ENCODE assay signal across 7 mouse cellular contexts in genomic region chr2:4412870-4413595, GRCm38 (mm10).
A peak's percentile ranks its signal among the peaks of the same experiment; 100 is the strongest.
DNase-seq lines count a peak whose midpoint lies in the region; ATAC-seq and TF ChIP-seq lines count a peak whose summit lies in the region.

No protein-coding gene starts in this region.

- H3K27ac ChIP-seq in midbrain, embryonic 15.5 days, result peak overlapping the region; percentile 55
- no peak overlapping the region for H3K27ac ChIP-seq in thymus, adult 2 months (ENCODE audit: control insufficient read depth, insufficient read depth, low read length)

- TF ChIP-seq POLR2A in brain, embryonic 14.5 days (IDR thresholded peaks at IDR 0.05; ENCODE audit: borderline replicate concordance, extremely low read depth, insufficient read depth, insufficient read length, poor library complexity, severe bottlenecking), result no peak
- no peak for TF ChIP-seq POLR2A in thymus, adult 2 months (IDR thresholded peaks at IDR 0.05; ENCODE audit: control insufficient read depth, extremely low read depth, insufficient read depth, low read length, poor library complexity)

- peak; percentile 63 for DNase-seq in left cerebral cortex, postnatal 4 days
- DNase-seq in left cerebral cortex, adult 11 months (ENCODE audit: low spot score), result no peak
- peak; percentile 84 for DNase-seq in brain, embryonic 14.5 days (ENCODE audit: low read depth)
- peak; percentile 45 to 53 for DNase-seq in heart, postnatal 10 days
- DNase-seq in retina, postnatal 1 day, result no peak
- DNase-seq in thymus, adult 2 months, result no peak

- no peaks in the 10 kb centered on the region for H3K36me3 ChIP-seq in midbrain, embryonic 15.5 days (replicated peaks)
- no peaks in the 10 kb centered on the region for H3K36me3 ChIP-seq in thymus, adult 2 months (ENCODE audit: control insufficient read depth, insufficient read depth, low read length)

- 42% methylated on average over 5 of the region's 5 CpGs for WGBS in midbrain, embryonic 15.5 days
- WGBS in thymus, adult 2 months, result 89% methylated on average over 5 of the region's 5 CpGs

- no peak for TF ChIP-seq CTCF in brain, embryonic 14.5 days (IDR thresholded peaks at IDR 0.05; ENCODE audit: borderline replicate concordance, extremely low read depth, insufficient read depth, insufficient read length)
- no peak for TF ChIP-seq CTCF in thymus, adult 2 months (IDR thresholded peaks at IDR 0.05; ENCODE audit: borderline replicate concordance, control insufficient read depth, extremely low read depth, insufficient read depth, low read length, poor library complexity)

- intact Hi-C loops in left cerebral cortex, postnatal 4 days (cut with DNase I), result no loop called here
- intact Hi-C loops in heart, postnatal 10 days (cut with DNase I), result no loop called here

- no peak for ATAC-seq in midbrain, embryonic 15.5 days (replicated peaks)

- H3K4me1 ChIP-seq in midbrain, embryonic 15.5 days, result peaks cover 35% of the 10 kb centered on the region
- peaks cover 4% of the 10 kb centered on the region; the same call in 1 of the 2 replicates for H3K4me1 ChIP-seq in thymus, adult 2 months (replicated peaks; ENCODE audit: control insufficient read depth, insufficient read depth, low read length)

- H3K4me3 ChIP-seq in midbrain, embryonic 15.5 days, result no peak overlapping the region
- H3K4me3 ChIP-seq in thymus, adult 2 months (ENCODE audit: control insufficient read depth, insufficient read depth, low read length), result no peak overlapping the region

- H3K9ac ChIP-seq in midbrain, embryonic 15.5 days, result no peak overlapping the region

- no peak overlapping the region for H3K4me2 ChIP-seq in midbrain, embryonic 15.5 days

- no peaks in the 10 kb centered on the region for H3K9me3 ChIP-seq in midbrain, embryonic 15.5 days

- no peaks in the 10 kb centered on the region for H3K27me3 ChIP-seq in midbrain, embryonic 15.5 days (replicated peaks)
- no peaks in the 10 kb centered on the region for H3K27me3 ChIP-seq in thymus, adult 2 months (ENCODE audit: control insufficient read depth, insufficient read depth, low read length)

Comparison
In these comparisons a context has a peak if more than half of its experiments do, and no peak if none do; other contexts are left out.
1. DNase-seq: peak in left cerebral cortex, postnatal 4 days (single experiment), brain, embryonic 14.5 days (single experiment) and heart, postnatal 10 days (2 of 2); none in left cerebral cortex, adult 11 months (single experiment), retina, postnatal 1 day (single experiment) and thymus, adult 2 months (single experiment).